Mouse (Mus musculus) hindbrain, embryonic 15.5 days (tissue): ENCODE measurements around the gene Exoc4. TPM values are rescaled to one million over a fixed set of nuclear protein-coding genes. Genes with fewer than 3 reads are reported as not detected.

Experiments used
- ATAC-seq: fragments of 200-750 bp; cut with Nextera tagmentation; 2 replicates; pipeline ENCODE4 v1.8.0; 2017; ENCODE audit warnings: low read depth, moderate number of reproducible peaks, moderate TSS enrichment; ENCODE audit not compliant: low FRiP score
- H3K27ac ChIP-seq: fragments of 300-500 bp; sonication (generic); replicated peaks from 2 replicates; pipeline ENCODE4 v1.5.1; 2015; ENCODE audit warnings: mild to moderate bottlenecking, inconsistent platforms
- H3K27me3 ChIP-seq: fragments of 300-500 bp; sonication (generic); 2 replicates; pipeline ENCODE4 v1.6.1; 2015; ENCODE audit warnings: control low read depth, inconsistent platforms
- H3K36me3 ChIP-seq: fragments of 300-500 bp; sonication (generic); 2 replicates; pipeline ENCODE4 v1.6.1; 2015; ENCODE audit warnings: control low read depth, inconsistent platforms
- H3K4me1 ChIP-seq: fragments of 300-500 bp; sonication (generic); replicated peaks from 2 replicates; pipeline ENCODE4 v1.6.1; 2015; ENCODE audit warnings: control low read depth, inconsistent platforms
- H3K4me2 ChIP-seq: fragments of 300-500 bp; sonication (generic); 2 replicates; pipeline ENCODE4 v1.6.1; 2015; ENCODE audit warnings: moderate library complexity, mild to moderate bottlenecking, inconsistent platforms
- H3K4me3 ChIP-seq: fragments of 300-500 bp; sonication (generic); 2 replicates; pipeline ENCODE4 v1.5.1; 2015; ENCODE audit warnings: mild to moderate bottlenecking, inconsistent platforms
- H3K9ac ChIP-seq: fragments of 300-500 bp; sonication (generic); 2 replicates; pipeline ENCODE4 v1.6.1; 2015; ENCODE audit warnings: inconsistent platforms
- H3K9me3 ChIP-seq: fragments of 300-500 bp; sonication (generic); 2 replicates; pipeline ENCODE4 v1.6.1; 2016; ENCODE audit warnings: control low read depth, inconsistent platforms
- WGBS: fragments of 180-500 bp; shearing (Covaris S2); methylation state at CpG from one replicate; pipeline ENCODE4 v1.1.7; 2015; 5-methylcytosine and 5-hydroxymethylcytosine counted together
- polyA plus RNA-seq: library from polyadenylated mRNA; unstranded; fragments of >200 nt; fragmentation: Nextera tagmentation; extraction: Ambion mirVana; gene quantifications from 2 replicates; pipeline ENCODE4 v1.2.1, GENCODE M21; 2015

The Exoc4 gene
- polyA plus RNA-seq, 1 experiment from 2014 or later: 49.6 TPM

- Histone ChIP-seq H3K36me3 (no peaks in the 10 kb centered on the region), H3K27ac (no peak overlapping the region), H3K9ac (no peak overlapping the region), H3K9me3 (no peaks in the 10 kb centered on the region), H3K27me3 (no peaks in the 10 kb centered on the region), H3K4me1 (peaks cover 7% of the 10 kb centered on the region; the same call in 1 of the 2 replicates), H3K4me3 (no peak overlapping the region), H3K4me2 (no peak overlapping the region)
- WGBS: 43% methylated on average over 2 of the region's 2 CpGs
- ATAC-seq: no peak
Observed at GRCm38 (mm10) chr6:33685321-33685720, 436.4 kb downstream of the Exoc4 start.

GRCm38 (mm10) chr6:33690601-33691000, 441.7 kb downstream of the Exoc4 start:
- ATAC-seq: no peak
- Histone ChIP-seq H3K9ac (no peak overlapping the region), H3K9me3 (no peaks in the 10 kb centered on the region), H3K27ac (no peak overlapping the region), H3K4me3 (no peak overlapping the region), H3K4me2 (no peak overlapping the region), H3K27me3 (no peaks in the 10 kb centered on the region), H3K36me3 (no peaks in the 10 kb centered on the region), H3K4me1 (no peaks in the 10 kb centered on the region)
- 95% methylated on average over 5 of the region's 5 CpGs for WGBS

- H3K9ac ChIP-seq: no peak overlapping the region
- no peak overlapping the region for H3K27ac ChIP-seq
- no peaks in the 10 kb centered on the region for H3K27me3 ChIP-seq
- H3K9me3 ChIP-seq: no peaks in the 10 kb centered on the region
- H3K4me3 ChIP-seq: no peak overlapping the region
- WGBS: 100% methylated on average over 1 of the region's 1 CpGs
- no peaks in the 10 kb centered on the region for H3K4me1 ChIP-seq
- no peak overlapping the region for H3K4me2 ChIP-seq
- no peak for ATAC-seq
- H3K36me3 ChIP-seq: no peaks in the 10 kb centered on the region
Observed at GRCm38 (mm10) chr6:33696976-33697375, 448.1 kb downstream of the Exoc4 start.

- H3K4me3 ChIP-seq: no peak overlapping the region
- no peak for ATAC-seq
- peak overlapping the region; percentile 32; the same call in 1 of the 2 replicates for H3K27ac ChIP-seq
- H3K27me3 ChIP-seq: no peaks in the 10 kb centered on the region
- no peak overlapping the region for H3K4me2 ChIP-seq
- no peak overlapping the region for H3K9ac ChIP-seq
- WGBS: 34% methylated on average over 4 of the region's 4 CpGs
- H3K36me3 ChIP-seq: no peaks in the 10 kb centered on the region
- H3K9me3 ChIP-seq: no peaks in the 10 kb centered on the region
- H3K4me1 ChIP-seq: peaks cover 9% of the 10 kb centered on the region
Observed at GRCm38 (mm10) chr6:33708907-33709306, 460.0 kb downstream of the Exoc4 start.

GRCm38 (mm10) chr6:33709340-33709739, 460.5 kb downstream of the Exoc4 start:
- no peak overlapping the region for H3K4me3 ChIP-seq
- ATAC-seq: no peak
- WGBS: 76% methylated on average over 5 of the region's 5 CpGs
- H3K4me1 ChIP-seq: peaks cover 9% of the 10 kb centered on the region
- no peak overlapping the region for H3K4me2 ChIP-seq
- H3K9me3 ChIP-seq: no peaks in the 10 kb centered on the region
- no peaks in the 10 kb centered on the region for H3K36me3 ChIP-seq
- peak overlapping the region; percentile 32; the same call in 1 of the 2 replicates for H3K27ac ChIP-seq
- H3K27me3 ChIP-seq: no peaks in the 10 kb centered on the region
- H3K9ac ChIP-seq: no peak overlapping the region

- H3K9ac ChIP-seq: no peak overlapping the region
- H3K27ac ChIP-seq: no peak overlapping the region
- no peak for ATAC-seq
- 40% methylated on average over 3 of the region's 3 CpGs for WGBS
- no peaks in the 10 kb centered on the region for H3K36me3 ChIP-seq
- H3K27me3 ChIP-seq: no peaks in the 10 kb centered on the region
- no peaks in the 10 kb centered on the region for H3K9me3 ChIP-seq
- H3K4me3 ChIP-seq: no peak overlapping the region
- no peak overlapping the region for H3K4me2 ChIP-seq
- peaks cover 9% of the 10 kb centered on the region for H3K4me1 ChIP-seq
Observed at GRCm38 (mm10) chr6:33711742-33712141, 462.9 kb downstream of the Exoc4 start.

GRCm38 (mm10) chr6:33712540-33713118, 463.7 kb downstream of the Exoc4 start:
- ATAC-seq: no peak; the same call in 1 of the 2 replicates
- no peak overlapping the region for H3K4me3 ChIP-seq
- no peaks in the 10 kb centered on the region for H3K36me3 ChIP-seq
- peaks cover 9% of the 10 kb centered on the region for H3K4me1 ChIP-seq
- H3K4me2 ChIP-seq: no peak overlapping the region
- no peak overlapping the region for H3K27ac ChIP-seq
- no peaks in the 10 kb centered on the region for H3K9me3 ChIP-seq
- no peak overlapping the region for H3K9ac ChIP-seq
- WGBS: 50% methylated on average over 7 of the region's 7 CpGs
- no peaks in the 10 kb centered on the region for H3K27me3 ChIP-seq

GRCm38 (mm10) chr6:33716254-33716965, 467.5 kb downstream of the Exoc4 start:
- no peaks in the 10 kb centered on the region for H3K27me3 ChIP-seq
- no peaks in the 10 kb centered on the region for H3K36me3 ChIP-seq
- no peak overlapping the region for H3K27ac ChIP-seq
- no peaks in the 10 kb centered on the region for H3K9me3 ChIP-seq
- no peak overlapping the region for H3K4me2 ChIP-seq
- peaks cover 5% of the 10 kb centered on the region for H3K4me1 ChIP-seq
- 49% methylated on average over 6 of the region's 6 CpGs for WGBS
- ATAC-seq: no peak
- no peak overlapping the region for H3K9ac ChIP-seq
- no peak overlapping the region for H3K4me3 ChIP-seq

GRCm38 (mm10) chr6:33721166-33721565, 472.3 kb downstream of the Exoc4 start:
- 60% methylated on average over 4 of the region's 4 CpGs for WGBS
- Histone ChIP-seq H3K27me3 (no peaks in the 10 kb centered on the region), H3K27ac (no peak overlapping the region), H3K4me3 (no peak overlapping the region), H3K4me2 (no peak overlapping the region), H3K9me3 (no peaks in the 10 kb centered on the region), H3K4me1 (0 out of 2 replicates have a peak, but pooled peaks cover 4% of the 10 kb centered on the region), H3K36me3 (no peaks in the 10 kb centered on the region), H3K9ac (no peak overlapping the region)
- ATAC-seq: no peak

GRCm38 (mm10) chr6:33722811-33723210, 473.9 kb downstream of the Exoc4 start:
- no peak overlapping the region for H3K4me2 ChIP-seq
- no peaks in the 10 kb centered on the region for H3K36me3 ChIP-seq
- H3K9me3 ChIP-seq: no peaks in the 10 kb centered on the region
- WGBS: 95% methylated on average over 2 of the region's 2 CpGs
- no peaks in the 10 kb centered on the region for H3K27me3 ChIP-seq
- no peak overlapping the region for H3K27ac ChIP-seq
- no peak for ATAC-seq
- peaks cover 6% of the 10 kb centered on the region; the same call in 1 of the 2 replicates for H3K4me1 ChIP-seq
- H3K4me3 ChIP-seq: no peak overlapping the region
- no peak overlapping the region for H3K9ac ChIP-seq

GRCm38 (mm10) chr6:33724596-33724995, 475.7 kb downstream of the Exoc4 start:
- Histone ChIP-seq H3K9me3 (no peaks in the 10 kb centered on the region), H3K9ac (no peak overlapping the region), H3K4me2 (no peak overlapping the region), H3K4me1 (peaks cover 9% of the 10 kb centered on the region; the same call in 1 of the 2 replicates), H3K36me3 (no peaks in the 10 kb centered on the region), H3K27me3 (no peaks in the 10 kb centered on the region), H3K27ac (no peak overlapping the region), H3K4me3 (no peak overlapping the region)
- 83% methylated on average over 3 of the region's 3 CpGs for WGBS
- ATAC-seq: no peak

GRCm38 (mm10) chr6:33727271-33727670, 478.4 kb downstream of the Exoc4 start:
- Histone ChIP-seq H3K9ac (no peak overlapping the region), H3K4me3 (no peak overlapping the region), H3K27ac (0 out of 2 replicates have a peak overlapping the region, but pooled peaks have one; percentile 14), H3K36me3 (no peaks in the 10 kb centered on the region), H3K9me3 (no peaks in the 10 kb centered on the region), H3K4me1 (peaks cover 4% of the 10 kb centered on the region; the same call in 1 of the 2 replicates), H3K4me2 (no peak overlapping the region), H3K27me3 (no peaks in the 10 kb centered on the region)
- no peak for ATAC-seq
- WGBS: 58% methylated on average over 1 of the region's 1 CpGs
